Mouse (Mus musculus) kidney, postnatal 0 days (tissue): Measurements from ENCODE around the gene Narf. TPM values are rescaled to one million over a fixed set of nuclear protein-coding genes. Genes with fewer than 3 reads are reported as not detected.

Source experiments
- ATAC-seq: fragments of 200-750 bp; cut with Nextera tagmentation; replicated peaks from 2 replicates; pipeline ENCODE4 v1.8.0; 2017; ENCODE audit warnings: low read depth, moderate number of reproducible peaks, moderate TSS enrichment, moderate library complexity; ENCODE audit not compliant: low FRiP score
- DNase-seq: peaks from one replicate; pipeline ENCODE4 v3.0.0-alpha.2; 2016; ENCODE audit warnings: low spot score
- H3K27ac ChIP-seq: fragments of 300-500 bp; sonication (generic); 2 replicates; pipeline ENCODE4 v1.5.1; 2014; ENCODE audit warnings: mild to moderate bottlenecking
- H3K27me3 ChIP-seq: fragments of 300-500 bp; sonication (generic); 2 replicates; pipeline ENCODE4 v1.6.1; 2014; ENCODE audit warnings: low read length, mixed read lengths; ENCODE audit not compliant: insufficient read depth
- H3K36me3 ChIP-seq: fragments of 300-500 bp; sonication (generic); 2 replicates; pipeline ENCODE4 v1.6.1; 2014; ENCODE audit warnings: low read length, mixed read lengths; ENCODE audit not compliant: insufficient read depth
- H3K4me1 ChIP-seq: fragments of 300-500 bp; sonication (generic); replicated peaks from 2 replicates; pipeline ENCODE4 v1.6.1; 2014; ENCODE audit warnings: antibody characterized with exemption, low read length, mixed read lengths; ENCODE audit not compliant: insufficient read depth
- H3K4me2 ChIP-seq: fragments of 300-500 bp; sonication (generic); 2 replicates; pipeline ENCODE4 v1.6.1; 2014; ENCODE audit warnings: mild to moderate bottlenecking, low read length, moderate library complexity, mixed read lengths
- H3K4me3 ChIP-seq: fragments of 300-500 bp; sonication (generic); replicated peaks from 2 replicates; pipeline ENCODE4 v1.5.1; 2014; ENCODE audit warnings: low read depth, low read length
- H3K9ac ChIP-seq: fragments of 300-500 bp; sonication (generic); 2 replicates; pipeline ENCODE4 v1.6.1; 2014; ENCODE audit warnings: low read depth, low read length
- H3K9me3 ChIP-seq: fragments of 300-500 bp; sonication (generic); replicated peaks from 2 replicates; pipeline ENCODE4 v1.6.1; 2016; ENCODE audit warnings: low read length, inconsistent platforms, mixed read lengths
- CTCF ChIP-seq: IDR thresholded peaks from 2 replicates; pipeline ENCODE4 v1.5.1; 2016; ENCODE audit warnings: antibody characterized with exemption, low read depth, mild to moderate bottlenecking, moderate library complexity
- WGBS: fragments of 180-500 bp; shearing (Covaris S2); extraction: QIAGEN DNeasy Blood & Tissue Kit; methylation state at CpG from one replicate; pipeline ENCODE4 v1.1.7; 2014; 5-methylcytosine and 5-hydroxymethylcytosine counted together
- polyA plus RNA-seq: library from polyadenylated mRNA; unstranded; fragments of >200 nt; fragmentation: Nextera tagmentation; extraction: Ambion mirVana; gene quantifications from 2 replicates; pipeline ENCODE4 v1.2.1, GENCODE M21; 2015

Narf gene
- polyA plus RNA-seq, 1 experiment from 2014 or later: 30.7 TPM

DNA sequence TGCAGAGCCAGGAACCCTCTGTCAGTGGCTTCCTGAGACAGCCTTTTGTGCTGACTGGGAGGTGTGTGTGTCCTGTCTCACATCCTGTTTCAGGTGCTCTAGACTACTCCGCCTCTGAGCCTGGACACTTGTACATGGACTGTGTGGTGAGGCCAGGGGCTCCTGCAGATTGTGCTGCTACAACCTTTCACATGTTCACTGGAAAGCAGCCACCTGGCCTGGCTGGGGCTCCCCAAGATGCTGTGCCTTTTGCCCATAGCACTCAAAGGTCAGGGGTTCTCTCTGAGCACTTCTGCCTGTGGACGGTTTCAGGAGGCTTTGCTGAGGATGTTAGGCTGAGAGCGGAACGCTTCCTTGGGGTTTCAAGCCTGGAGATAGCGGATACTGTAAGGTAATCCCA lies 16.3 kb upstream of the Narf start:
- Histone ChIP-seq H3K4me1 (no peaks in the 10 kb centered on the region), H3K27me3 (no peaks in the 10 kb centered on the region), H3K27ac (no peak overlapping the region), H3K4me2 (no peak overlapping the region), H3K9ac (no peak overlapping the region), H3K4me3 (no peak overlapping the region), H3K36me3 (peaks cover 67% of the 10 kb centered on the region), H3K9me3 (no peaks in the 10 kb centered on the region)
- no peak for TF ChIP-seq CTCF
- ATAC-seq: no peak
- 85% methylated on average over 5 of the region's 5 CpGs for WGBS
- DNase-seq: no peak

DNA sequence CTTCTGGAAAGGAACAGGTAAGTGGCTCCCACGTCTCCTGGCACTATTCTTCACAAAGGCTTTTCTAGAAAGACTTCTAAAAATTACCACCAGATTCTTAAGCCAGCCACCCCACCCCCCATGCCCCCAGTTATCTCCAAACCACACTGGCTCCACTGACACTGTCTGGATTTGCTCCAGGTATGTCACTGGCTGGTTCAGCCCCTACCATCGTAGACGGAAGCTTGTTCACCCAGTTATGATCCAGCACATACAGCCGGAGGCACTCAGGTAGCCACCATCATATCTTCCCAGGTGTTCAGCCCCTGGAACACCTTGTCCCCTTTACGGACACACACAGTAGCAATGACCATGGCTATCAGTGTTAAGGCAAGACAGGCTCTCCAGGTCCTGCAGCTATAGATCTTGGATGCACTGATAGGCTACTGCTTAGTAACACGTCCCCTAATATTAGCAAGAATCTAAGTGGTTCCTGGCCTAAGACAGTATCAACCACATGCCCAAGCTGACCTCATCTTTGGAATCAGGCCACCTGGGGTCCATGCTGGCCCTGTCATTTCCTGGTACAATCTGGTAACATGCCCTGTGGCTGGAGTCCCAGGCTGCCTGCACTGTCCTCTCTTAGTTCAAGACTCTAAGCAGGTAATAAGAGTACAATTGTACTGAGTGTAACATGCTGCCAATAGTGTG lies 15.6 kb upstream of the Narf start:
- DNase-seq: no peak
- Histone ChIP-seq H3K27ac (no peak overlapping the region), H3K4me2 (no peak overlapping the region)

DNA sequence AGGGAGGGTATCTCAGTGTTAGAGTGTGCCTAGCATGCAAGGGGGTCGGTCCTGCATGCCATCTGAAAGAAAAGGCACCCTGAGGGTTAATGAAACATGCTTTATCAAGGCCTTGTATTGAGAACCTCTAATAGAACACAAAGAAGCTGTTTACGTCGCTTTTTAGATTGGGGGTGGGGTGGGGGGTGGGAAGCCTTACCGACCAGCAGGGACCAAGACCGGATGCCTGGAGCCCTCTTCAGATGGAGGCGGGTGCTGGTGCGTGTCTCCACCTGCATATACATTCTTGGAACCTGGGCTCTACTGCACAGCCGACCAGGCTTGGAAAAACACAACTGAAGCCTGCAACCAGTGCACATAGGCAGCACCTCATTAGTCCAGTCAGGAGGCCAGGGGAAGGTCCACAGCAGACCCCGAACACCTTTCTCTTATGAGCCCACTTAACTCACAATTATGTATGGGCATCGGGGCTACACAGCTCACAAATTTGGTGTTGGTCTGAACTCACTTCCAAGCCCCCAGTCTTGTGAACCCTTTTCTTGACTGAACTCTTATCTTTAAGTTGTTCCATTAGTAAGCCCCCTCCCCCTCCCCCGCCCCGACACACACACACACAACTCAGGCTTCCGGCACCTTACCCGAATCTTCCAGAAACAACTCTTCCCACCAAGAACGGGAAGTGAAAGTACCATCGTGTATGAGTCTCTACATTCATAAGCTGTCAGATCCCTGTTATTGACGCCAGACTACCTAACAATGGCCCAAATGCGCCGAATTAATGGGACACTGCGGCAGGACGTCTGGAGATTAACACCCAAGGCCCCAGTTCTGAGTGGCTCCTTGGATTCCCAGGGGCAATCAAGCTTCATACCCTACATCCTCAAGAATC lies 8.7 kb upstream of the Narf start:
- no peak for TF ChIP-seq CTCF
- Histone ChIP-seq H3K4me1 (peaks cover 9% of the 10 kb centered on the region; the same call in 1 of the 2 replicates), H3K36me3 (peaks cover 25% of the 10 kb centered on the region), H3K4me2 (peak overlapping the region; percentile 80), H3K27me3 (no peaks in the 10 kb centered on the region), H3K9ac (peak overlapping the region; percentile 63), H3K4me3 (peak overlapping the region; percentile 58), H3K9me3 (no peaks in the 10 kb centered on the region), H3K27ac (peak overlapping the region; percentile 87)
- DNase-seq: no peak
- WGBS: 19% methylated on average over 21 of the region's 21 CpGs
- 0 out of 2 replicates have a peak, but pooled peaks have one; percentile 4 for ATAC-seq

More for the DNA sequence above, 15.6 kb upstream of the Narf start:
- Histone ChIP-seq H3K9ac (no peak overlapping the region), H3K9me3 (no peaks in the 10 kb centered on the region), H3K27me3 (no peaks in the 10 kb centered on the region), H3K4me3 (no peak overlapping the region), H3K36me3 (peaks cover 67% of the 10 kb centered on the region), H3K4me1 (no peaks in the 10 kb centered on the region)
- no peak for TF ChIP-seq CTCF
- no peak for ATAC-seq
- 88% methylated on average over 6 of the region's 6 CpGs for WGBS

DNA sequence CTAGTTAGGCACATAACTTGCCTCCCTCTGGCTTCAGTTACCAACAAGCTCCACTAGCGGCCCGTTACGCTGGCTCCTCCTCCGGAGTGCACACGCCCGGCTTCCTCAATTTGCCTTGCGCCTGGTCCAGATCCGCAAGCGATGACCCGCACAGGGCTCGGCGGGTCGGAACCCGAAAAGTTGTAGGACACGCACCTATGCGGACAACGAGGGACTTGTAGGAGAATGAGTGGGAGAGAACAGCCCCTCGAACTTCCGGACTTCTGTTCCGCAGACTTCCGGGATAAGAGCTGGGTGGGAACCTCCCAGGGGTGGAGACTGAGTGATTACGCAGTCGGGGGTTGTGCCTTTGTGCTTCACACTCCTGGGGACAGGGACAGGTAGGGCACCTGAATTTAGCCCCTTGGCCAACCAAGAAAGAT lies 8.0 kb upstream of the Narf start, which contains the start of gene Cybc1:
TSS of gene Cybc1 (minus strand) at position 305 of the 422 bp plus-strand sequence.
- peak within 1 kb of the TSS; percentile 87 for H3K27ac ChIP-seq
- H3K4me1 ChIP-seq: peaks cover 9% of the 10 kb centered on the region; the same call in 1 of the 2 replicates
- WGBS: under 1% methylated on average over 23 of the region's 23 CpGs
- H3K9me3 ChIP-seq: no peaks in the 10 kb centered on the region
- TF ChIP-seq CTCF: peak; percentile 38
- DNase-seq: peak; percentile 91
- H3K4me2 ChIP-seq: peak within 1 kb of the TSS; percentile 80
- H3K27me3 ChIP-seq: no peaks in the 10 kb centered on the region
- peaks cover 18% of the 10 kb centered on the region for H3K36me3 ChIP-seq
- H3K9ac ChIP-seq: peak within 1 kb of the TSS; percentile 63
- ATAC-seq: peak; percentile 87
- H3K4me3 ChIP-seq: peak within 1 kb of the TSS; percentile 58

DNA sequence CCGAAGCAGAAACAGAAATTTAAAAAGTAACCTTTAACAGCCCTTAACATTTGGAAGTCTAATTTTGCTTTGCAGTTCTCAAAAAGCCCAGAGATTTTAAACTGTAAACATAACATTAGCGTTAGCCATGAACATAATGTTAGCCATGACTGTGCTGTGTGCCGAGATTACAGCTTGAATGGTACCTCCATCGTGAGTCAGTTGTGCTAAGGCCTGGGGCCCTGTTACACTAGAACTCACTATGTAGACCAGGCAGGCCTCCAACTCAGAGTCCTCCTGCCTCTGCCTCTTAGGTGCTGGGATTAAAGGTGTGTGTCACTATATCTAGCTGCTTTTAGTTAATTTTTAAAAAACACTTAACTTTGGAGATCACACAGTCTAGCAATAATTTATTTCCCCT lies 5.9 kb upstream of the Narf start:
- no peaks in the 10 kb centered on the region for H3K36me3 ChIP-seq
- 78% methylated on average over 4 of the region's 4 CpGs for WGBS
- no peak overlapping the region for H3K4me2 ChIP-seq
- H3K9ac ChIP-seq: no peak overlapping the region
- no peaks in the 10 kb centered on the region for H3K9me3 ChIP-seq
- no peaks in the 10 kb centered on the region for H3K27me3 ChIP-seq
- TF ChIP-seq CTCF: no peak
- ATAC-seq (no peak), DNase-seq (no peak)
- H3K27ac ChIP-seq: no peak overlapping the region
- no peak overlapping the region for H3K4me3 ChIP-seq
- peaks cover 11% of the 10 kb centered on the region; the same call in 1 of the 2 replicates for H3K4me1 ChIP-seq

DNA sequence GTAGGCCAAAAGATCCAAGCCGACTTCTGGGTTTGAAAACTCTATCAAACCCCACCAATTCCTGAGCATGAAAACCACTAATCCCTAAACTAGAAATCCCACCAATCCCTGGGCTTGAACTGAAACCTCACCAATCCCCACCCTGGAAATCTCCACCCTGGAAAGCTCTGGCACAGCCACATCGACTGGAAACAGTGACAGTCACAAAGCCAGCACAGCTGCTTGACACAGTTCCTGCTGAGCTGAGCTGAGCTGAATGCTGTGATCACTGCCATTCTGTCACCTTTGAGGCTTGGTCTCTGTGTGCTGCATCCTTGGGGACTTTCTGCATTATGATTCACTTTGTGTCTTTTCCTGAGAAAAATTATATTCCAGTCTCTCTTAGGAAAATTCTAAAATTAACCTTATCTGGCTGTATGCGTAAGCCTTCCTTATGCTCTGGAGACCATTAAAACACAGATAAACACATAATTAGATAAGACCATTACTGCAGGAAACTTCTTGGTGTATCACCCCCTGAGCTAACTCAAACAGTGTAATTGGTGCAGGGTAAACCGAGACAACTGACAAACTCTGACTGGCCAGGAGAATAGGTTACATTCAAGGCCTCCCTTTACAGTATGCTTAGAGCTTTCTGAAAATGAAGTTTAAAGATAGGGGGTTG lies 5.3 kb upstream of the Narf start:
- ATAC-seq (no peak), DNase-seq (no peak)
- H3K27me3 ChIP-seq: no peaks in the 10 kb centered on the region
- H3K27ac ChIP-seq: no peak overlapping the region
- H3K4me2 ChIP-seq: no peak overlapping the region
- no peaks in the 10 kb centered on the region for H3K9me3 ChIP-seq
- no peak overlapping the region for H3K9ac ChIP-seq
- 60% methylated on average over 4 of the region's 4 CpGs for WGBS
- H3K4me3 ChIP-seq: no peak overlapping the region
- peaks cover 13% of the 10 kb centered on the region; the same call in 1 of the 2 replicates for H3K4me1 ChIP-seq
- H3K36me3 ChIP-seq: no peaks in the 10 kb centered on the region
- TF ChIP-seq CTCF: no peak
